Mouse (Mus musculus) hematopoietic stem cell, adult 5-6 weeks (primary cell): Measurements from ENCODE around the gene Stard13. TPM values are rescaled to one million over a fixed set of nuclear protein-coding genes. Genes with fewer than 3 reads are reported as not detected.

ENCODE experiments used
- ATAC-seq, 2 experiments: fragments of 125-278 bp in 1 of 2; replicated peaks in 1 of 2; 2 replicates each; pipeline ENCODE4 v1.8.0; 2016 to 2017; ENCODE audit warnings: inconsistent platforms in 2 of 2, mild to moderate bottlenecking in 2 of 2, moderate number of reproducible peaks in 2 of 2, low read depth in 1 of 2, moderate TSS enrichment in 1 of 2; ENCODE audit not compliant: low FRiP score in 2 of 2, poor library complexity in 2 of 2, severe bottlenecking in 2 of 2, insufficient read depth in 1 of 2, low TSS enrichment in 1 of 2
- total RNA-seq: library from RNA; stranded (forward); fragments of 172-1452, 232-1000 nt; gene quantifications from 2 replicates; pipeline ENCODE4 v1.2.3, GENCODE M21; 2017

Stard13 gene
- total RNA-seq, 1 experiment from 2014 or later = 0.30 TPM

DNA sequence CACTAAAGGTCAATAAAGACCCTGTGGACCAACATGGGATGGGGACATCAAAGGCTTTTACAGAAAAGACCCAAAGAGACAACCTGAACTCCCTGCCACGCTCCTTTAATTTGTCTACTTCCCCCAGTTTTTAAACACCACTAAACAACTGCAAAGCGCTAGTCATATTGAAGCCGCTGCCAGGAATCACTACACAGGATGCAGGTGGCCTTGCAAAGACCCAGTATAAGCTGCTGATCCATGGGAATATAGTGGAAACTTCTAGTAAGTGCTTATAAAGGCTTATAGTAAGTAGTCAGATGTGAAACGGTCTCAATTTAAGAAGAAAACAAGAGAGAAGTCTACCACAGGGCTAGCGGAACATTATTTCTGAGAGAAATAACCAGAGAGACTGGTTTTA, 42.9 kb downstream of the Stard13 start:
- no peak for ATAC-seq

DNA sequence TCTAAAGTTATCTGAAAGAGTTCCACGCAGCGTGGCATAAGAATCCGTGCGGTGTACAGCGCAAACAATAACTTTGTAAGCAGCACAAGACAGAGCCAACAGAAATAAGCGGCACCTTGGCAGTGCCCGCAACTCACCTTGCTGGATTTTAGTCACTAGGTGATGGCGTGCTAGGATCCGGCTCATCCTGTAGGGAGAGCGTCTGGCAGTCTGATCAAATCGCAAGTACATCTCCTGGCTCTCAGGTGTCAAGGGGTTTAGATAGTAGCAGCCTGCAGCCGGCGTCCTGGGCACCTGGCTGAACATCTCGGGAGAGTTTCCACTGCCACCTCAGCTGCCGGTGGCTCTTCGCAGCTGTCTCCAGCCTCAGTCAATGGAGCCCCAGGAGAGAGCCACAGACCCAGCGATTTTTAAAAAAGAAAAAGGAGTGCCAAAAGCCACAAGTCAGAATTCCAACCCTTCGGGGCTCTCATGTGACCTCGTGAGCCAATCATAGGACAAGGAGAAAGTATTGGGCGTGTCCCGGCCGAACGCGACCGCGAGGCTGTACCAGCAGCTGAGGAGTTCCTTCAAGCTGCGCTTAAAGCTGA, 43.8 kb downstream of the Stard13 start:
- ATAC-seq = peak; percentile 91 to 92

DNA sequence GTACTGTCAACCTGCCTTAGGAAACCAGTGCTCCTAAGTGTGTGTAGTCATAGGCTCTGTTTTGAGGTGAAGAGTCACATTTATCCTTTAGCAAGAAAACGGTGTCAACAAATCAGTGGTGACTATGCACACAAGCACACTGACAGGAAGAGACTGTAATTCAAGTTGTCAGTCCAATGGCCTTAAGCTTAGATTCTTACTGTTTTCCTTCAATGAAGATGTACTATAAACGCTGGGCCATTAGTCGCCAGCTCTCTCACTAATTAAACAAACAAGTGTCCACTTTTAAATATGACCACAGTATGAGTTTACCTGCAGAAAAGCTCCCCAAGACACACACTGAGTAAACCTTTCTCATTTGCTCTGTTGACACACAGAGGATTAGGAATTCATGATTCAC, 44.3 kb downstream of the Stard13 start:
- ATAC-seq = peak in 1 of 2 experiments; percentile 26; a peak in 1 of 4 replicates

DNA sequence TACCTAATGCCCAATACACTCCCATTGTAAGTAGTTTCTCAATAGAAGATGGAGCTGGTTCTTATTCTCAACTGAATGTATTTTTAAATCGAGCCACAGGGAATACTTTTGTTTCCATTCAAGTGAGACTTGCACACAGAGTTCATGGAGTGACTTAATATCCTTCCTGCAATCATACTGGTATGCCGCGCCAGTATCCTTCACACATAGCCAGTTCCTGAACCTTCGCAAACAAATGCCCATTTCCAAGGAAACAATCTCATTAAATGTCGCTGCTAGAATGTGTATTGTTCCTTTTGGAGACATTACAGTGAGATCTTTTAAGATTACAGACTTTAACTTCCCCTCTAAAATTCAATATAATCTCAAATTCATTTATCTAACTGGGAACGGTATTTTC, 45.0 kb downstream of the Stard13 start:
- ATAC-seq = no peak

DNA sequence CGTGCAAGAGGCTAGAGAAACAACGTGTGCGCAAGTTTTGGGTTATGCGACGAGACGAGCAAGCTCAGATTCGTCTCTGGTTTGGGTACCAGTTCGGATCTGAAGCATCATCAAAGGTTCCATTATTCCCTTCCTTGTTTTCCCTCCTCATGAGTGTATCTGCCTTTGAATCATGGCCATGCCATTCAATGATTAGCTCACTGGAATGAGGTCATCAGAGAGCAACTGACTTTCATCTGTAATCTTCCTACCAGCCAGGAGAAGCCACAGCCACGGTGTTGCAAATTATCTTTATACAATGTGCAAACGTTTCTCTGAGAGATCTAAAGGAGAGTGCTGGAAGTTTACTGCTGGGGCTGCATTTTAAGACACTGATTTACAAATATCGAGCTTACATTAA, 46.3 kb downstream of the Stard13 start:
- ATAC-seq = no peak

DNA sequence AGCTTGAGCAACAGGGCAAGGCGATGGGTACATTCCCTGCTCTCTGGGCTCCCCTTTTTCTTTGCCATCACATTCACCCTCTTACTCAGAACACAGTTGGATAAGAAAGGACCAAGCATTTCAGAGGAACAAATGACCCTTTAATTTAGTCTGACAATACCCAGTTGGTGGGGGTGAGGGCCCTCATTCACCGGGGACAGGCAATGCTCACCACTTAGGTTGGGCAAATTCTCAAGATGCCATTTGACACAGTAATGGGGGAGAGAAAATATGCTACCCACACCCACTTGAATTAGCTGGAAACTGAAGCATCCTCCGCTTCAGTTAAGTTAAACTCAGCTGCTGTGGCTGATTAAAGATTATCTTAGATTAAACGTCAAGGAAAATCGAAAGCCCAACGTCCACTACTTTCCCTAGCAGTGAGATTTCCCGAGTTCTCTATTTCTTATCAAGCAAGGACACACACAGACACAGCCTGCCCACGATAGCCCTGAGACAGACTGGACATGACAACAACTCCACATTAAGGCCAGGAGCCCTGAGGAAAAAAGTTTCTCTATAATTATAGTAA, 48.3 kb downstream of the Stard13 start:
- no peak for ATAC-seq

DNA sequence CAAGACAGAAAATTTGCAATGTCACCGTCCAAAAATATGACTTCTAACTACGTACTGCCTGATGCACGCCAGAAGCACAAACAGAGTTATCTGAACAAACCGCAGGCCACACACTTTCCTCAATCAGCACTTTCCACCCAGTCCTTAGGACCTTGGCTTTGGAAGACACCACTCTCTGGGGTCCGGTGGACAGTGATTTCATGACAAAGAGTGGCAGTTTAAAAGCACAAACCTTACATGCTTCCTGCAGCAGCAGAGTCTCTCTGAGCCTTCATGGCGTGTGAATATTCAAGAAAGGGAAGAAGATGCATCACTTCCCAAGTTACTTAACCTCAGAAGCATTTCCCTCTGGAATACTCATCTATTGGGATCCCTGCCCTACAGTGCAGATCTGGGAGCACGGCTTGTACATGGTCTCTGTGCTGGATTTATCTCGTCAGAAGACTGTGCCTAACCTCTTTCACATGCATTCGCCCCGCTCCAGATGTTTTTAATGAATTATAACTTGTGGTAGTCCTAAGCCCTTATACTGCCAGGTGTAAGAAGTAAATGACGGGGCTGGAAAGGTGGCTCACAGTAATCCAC, 49.9 kb downstream of the Stard13 start:
- ATAC-seq = peak; percentile 69 to 80; a peak in 3 of 4 replicates

DNA sequence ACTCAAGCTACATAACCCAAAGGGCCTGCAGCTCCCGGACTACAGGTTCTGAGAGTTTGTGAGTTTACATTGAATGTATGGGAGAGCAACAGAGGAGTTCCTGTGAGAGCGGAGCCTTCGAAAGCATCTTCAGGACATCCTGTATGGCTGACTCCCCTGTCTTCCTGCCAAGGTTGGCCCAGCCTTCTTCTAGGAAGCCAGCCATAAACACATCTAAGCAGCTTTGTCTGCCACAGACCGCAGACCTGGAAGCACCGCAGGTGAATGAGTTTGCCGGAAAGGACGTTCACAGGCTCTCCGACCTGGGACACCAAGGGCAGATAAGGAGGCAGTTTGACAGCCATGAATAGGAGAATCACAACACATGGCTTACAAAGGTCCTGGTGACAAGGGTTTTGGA, 52.3 kb downstream of the Stard13 start:
- no peak for ATAC-seq

DNA sequence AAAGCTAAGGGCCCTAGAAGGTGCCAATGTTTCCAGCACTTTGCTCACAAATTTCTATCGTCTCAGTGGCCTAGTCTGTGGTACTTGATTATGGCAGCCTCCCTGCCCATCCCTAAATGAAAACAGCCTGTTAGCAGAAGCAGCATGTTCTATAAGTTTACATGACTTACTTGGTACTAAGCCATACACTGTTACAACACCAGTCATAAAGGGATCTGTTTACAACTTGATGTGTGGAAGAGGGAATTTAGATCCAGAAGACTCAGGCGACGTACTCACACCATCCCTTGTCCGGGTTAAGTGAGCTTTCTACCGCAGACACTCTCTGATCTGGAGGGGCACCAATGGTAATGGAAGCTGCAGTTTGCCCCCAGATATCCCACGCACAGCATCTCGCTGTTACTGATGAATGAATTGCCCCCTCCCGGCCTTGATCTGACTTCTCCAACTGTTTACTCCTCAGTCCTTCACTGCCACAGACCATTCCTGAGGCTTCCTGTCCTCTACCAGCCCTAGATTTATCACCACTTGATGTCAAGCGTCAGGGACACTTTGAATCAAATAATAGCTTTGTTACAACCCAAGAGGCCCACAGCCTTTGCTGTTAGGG, 53.4 kb downstream of the Stard13 start:
- no peak for ATAC-seq

DNA sequence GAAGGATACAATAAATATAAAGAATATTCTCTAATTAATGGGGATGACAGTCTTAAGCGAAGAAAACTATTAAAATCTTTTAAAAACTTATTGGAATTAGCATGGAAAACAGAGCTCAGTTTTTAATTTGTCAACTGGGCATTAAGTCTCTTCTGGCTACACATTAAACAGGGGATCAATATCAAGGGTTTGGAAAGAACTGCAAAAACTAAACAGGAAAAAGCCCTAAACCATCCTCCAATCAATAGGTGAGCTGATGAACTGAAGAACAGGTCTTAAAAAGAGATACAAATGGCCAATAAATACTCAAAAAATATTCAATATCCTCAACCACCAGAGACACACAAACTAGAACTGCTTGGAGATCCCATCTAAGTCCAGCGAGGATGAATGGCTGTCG, 56.5 kb downstream of the Stard13 start:
- no peak for ATAC-seq

DNA sequence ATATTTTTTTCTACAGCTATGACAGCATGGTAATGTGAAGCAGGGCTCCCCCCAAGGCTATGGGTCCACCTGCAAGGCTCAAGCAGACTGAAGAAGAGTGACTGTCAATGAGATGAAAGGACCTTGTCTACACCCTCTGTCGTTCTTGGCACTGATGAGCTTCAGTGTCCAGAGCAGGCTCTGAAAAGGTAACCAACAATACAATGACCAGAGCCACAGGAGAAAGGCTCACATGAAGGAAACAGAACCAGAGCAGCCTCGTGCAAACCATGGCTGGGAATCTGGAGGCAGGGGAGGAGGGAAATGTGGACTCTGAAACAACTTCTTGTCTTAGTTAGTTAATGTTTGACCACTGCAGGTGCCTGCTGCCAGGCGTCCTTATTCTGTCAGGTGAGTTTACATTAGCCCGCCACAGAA, 57.7 kb downstream of the Stard13 start:
- ATAC-seq = no peak

DNA sequence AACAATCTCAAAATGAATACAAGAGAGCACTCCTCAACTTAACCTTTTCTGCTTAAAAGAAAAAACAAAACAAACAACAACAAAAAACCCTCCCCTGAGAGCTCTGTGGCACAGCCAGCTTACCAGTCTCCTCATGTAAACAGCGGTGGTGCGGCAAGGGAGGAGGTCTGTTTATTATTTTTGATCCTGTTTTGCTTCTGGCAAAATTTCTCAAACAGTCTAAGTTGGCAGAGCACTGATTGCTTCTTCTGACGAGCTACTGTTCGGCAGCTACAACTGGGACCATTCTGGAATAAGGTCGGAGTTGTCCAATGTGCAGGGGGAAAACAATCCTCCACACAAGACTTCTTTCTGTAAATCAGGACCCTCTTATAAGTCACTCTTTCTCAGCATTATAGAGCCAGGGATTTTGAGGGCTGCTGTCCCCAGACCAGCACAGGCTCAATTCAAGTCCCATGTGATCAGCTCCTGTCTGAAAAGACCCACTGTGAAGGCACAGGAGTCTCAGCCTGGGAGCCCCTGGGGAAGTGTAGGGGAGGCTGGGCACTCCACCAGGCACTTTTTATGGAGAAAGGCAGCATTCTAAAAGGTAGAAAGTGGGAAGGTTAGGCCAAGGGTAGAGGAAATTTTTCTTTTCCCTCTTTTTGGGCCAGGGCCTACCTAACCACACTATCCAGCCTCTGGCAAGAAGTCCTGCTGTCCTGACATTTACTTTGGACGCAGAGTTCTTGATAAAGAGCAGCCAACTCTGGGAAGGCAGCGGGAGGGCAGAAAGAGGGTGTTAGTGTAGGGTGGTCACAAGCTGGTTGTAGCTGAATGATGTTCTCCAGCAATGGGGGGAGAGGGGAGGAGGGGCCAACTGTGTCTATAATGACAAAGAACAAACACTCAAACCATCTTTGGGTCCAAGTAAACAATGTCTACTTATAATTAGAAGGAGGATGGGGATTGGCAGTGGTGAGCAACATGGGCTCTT, 58.9 kb downstream of the Stard13 start:
- no peak for ATAC-seq

DNA sequence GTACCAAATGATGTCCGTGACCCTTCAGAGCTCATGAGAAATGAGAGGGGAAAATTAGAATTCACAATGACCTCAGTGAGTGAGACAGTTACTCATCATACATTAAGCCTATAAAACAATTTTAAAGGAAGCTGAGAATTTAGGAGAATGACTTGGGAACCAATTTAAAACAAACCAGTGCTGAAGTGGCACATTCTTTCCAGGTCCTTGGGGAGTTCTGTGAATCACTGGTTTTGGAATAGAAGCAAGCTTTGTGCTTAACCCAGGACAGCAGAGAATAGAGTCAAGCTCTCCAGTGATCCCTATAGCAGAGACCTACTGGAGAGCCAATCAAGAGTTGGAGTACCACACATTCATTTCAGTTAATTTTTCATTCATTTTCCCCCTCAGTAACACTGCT, 59.9 kb downstream of the Stard13 start:
- ATAC-seq = no peak

DNA sequence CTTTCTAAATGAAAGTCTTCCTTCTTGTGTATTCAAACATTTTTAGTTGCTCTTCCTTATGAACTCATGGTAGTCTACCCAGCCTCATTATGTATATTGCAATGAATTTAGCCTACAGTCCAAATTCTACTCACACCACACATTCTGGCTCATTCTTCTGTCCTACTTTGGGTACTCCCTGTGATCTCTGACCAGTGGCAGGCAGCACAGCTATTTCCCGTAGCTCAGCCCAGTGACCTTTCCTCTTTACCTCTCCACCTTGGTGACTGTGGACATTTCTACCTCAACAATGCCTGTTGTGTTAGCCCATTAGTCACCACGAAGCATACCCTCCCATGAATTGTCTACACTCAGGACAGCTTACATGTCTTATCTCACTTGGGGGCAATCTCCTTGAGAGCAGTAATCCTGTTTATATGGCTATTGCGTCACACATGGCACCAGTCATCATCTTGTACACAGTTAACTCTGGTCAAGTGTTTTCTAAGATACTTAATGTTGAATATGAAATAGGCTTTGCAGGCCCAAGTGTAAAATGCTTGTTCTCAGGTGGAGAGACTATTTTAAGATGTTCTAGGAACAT, 63.4 kb downstream of the Stard13 start:
- ATAC-seq = no peak

DNA sequence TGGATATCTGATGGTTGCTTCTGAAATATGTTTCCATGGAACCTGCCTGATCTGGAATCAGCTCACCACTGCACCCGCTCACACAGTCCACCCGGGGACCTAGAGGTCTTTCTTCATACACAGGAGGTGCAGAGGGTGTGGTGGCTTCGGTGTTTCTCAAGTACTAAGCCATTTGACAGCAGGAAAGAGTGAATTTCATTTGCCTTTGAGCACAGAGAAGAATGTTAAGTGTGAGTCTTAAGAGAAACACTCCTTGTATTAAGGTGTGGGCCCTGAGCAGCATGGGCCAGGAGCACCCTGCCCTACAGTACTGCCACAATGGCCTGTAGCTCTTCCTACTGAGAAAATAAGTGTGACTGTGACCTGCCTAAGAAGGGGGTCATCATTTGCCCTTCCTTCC, 65.4 kb downstream of the Stard13 start:
- no peak for ATAC-seq

DNA sequence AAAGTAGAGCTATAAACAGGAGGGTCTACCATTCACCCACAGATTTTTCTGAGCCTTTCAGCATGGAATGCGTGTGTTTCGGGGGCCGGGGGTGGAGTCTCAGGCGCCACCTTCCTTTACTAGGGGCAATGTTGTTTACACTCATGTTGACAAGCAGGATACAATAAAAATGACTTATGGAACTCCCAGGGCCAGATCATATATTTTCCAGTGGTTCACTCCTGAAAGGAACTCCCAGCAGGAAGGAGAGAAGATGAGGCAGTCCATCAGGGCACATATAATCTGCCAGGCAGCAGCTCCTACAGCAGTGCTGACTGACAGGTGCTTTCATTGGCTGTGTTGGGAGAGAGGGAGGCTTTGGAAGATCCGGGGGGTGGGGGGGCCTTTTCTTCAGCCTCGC, 66.0 kb downstream of the Stard13 start:
- no peak for ATAC-seq

DNA sequence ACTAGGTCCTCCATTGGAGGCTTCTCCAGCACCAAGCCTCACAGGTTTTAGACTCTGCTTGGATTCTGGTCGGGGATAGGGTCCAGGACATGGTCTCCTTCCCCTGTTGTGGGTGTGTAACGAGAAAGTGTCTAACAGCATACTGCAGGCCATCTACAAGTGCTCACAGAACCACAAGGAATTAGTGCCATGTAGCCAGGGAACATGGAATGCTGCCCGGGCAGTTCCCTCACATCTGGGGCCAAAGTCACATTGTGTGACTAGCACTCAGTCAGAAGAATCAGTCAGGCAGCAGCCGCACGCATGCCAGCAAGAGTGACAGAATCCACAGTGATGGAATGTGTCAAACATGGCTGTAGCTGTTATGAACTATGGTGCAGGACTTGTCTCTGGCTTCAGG, 67.4 kb downstream of the Stard13 start:
- ATAC-seq = no peak
